Mouse (Mus musculus): ENCODE measurements around the gene Mkrn1. TPM values are rescaled to one million over a fixed set of nuclear protein-coding genes. Genes with fewer than 3 reads are reported as not detected.
"Not testable (repeated sequence)": the region's sequence is repeated elsewhere in the genome, so short reads cannot be mapped to it uniquely, and the experiment has no call there.

Gene Mkrn1
- polyA plus RNA-seq, 1 experiment from 2014 or later: 35.5 TPM

DNA sequence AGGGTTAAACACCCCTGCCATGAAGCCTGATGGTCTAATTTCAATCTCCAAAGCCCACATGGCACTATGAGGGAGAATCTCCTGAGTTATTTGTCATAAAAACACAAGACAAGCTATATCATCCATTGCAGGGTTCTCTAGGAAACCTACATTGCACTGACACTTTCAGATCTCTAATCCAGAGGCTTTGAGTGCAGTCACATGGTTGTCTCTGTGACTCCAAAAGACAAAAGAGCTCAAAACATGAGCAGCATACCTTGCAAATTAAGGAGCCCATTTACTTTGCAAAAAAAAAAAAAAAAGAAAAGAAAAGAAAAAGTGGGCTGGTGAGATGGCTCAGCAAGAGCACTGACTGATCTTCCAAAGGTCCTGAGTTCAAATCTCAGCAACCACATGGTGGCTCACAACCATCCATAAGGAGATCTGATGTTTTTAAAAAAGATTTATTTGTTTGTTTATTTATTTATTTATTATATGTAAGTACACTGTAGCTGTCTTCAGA, 22.6 kb upstream of the Mkrn1 start:
- no peak for DNase-seq (ENCODE audit: low spot score)
- no peaks in the 10 kb centered on the region for H3K9me3 ChIP-seq (replicated peaks)

DNA sequence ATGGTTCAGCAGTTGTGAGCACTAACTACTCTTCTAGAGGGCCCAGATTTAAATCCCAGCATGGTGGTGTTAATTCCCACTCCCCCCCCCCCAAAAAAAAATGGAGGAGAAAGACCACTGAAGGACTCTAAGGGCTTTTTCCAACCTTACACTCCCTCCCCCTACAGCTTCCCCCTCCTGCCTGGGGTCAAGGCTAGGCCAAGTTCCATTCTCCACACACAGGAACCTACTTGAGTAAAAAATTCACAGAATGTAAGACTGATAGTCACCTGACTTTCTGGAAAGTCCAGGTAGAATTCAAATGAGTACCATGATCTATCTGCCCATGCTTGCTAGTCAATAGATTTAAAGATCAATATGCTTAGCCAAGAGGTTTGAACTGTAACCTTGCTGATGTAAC, 19.9 kb upstream of the Mkrn1 start:
- Histone ChIP-seq H3K27ac (no peak overlapping the region), H3K27me3 (ENCODE audit: low read depth, poor library complexity, severe bottlenecking) (no peaks in the 10 kb centered on the region), H3K36me3 (no peaks in the 10 kb centered on the region), H3K4me3 (no peak overlapping the region), H3K9me3 (replicated peaks) (no peaks in the 10 kb centered on the region), H3K4me1 (no peaks in the 10 kb centered on the region)
- no peak for DNase-seq (ENCODE audit: low spot score)

More for the DNA sequence above, 22.6 kb upstream of the Mkrn1 start:
- H3K4me1 ChIP-seq: no peaks in the 10 kb centered on the region
- H3K27me3 ChIP-seq (ENCODE audit: low read depth, poor library complexity, severe bottlenecking): no peaks in the 10 kb centered on the region
- H3K36me3 ChIP-seq: no peaks in the 10 kb centered on the region
- H3K4me3 ChIP-seq: no peak overlapping the region
- H3K27ac ChIP-seq: no peak overlapping the region

DNA sequence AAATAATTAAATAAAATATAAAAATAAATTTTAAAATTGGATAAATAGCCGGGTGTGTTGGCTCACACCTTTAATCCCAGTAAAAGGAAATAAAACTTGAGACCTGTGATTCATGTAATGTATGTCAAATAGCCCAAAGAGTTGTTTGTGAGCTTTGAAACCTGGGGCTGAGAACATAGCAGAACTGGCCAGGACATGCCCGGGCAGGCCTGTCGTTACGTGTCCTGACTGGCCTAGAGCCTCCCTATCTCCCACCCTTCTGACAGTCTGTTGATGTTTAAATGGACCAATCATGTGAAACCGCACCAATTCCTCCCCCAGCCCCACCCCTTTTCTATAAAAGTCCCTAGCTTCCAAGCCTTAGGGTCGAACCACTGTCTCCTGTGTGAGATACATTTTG, 17.3 kb upstream of the Mkrn1 start:
- 93% methylated on average over 6 of the region's 6 CpGs for WGBS
- H3K4me3 ChIP-seq; H3K36me3 ChIP-seq; H3K9me3 ChIP-seq (replicated peaks); H3K27me3 ChIP-seq (ENCODE audit: low read depth, poor library complexity, severe bottlenecking); H3K4me1 ChIP-seq; H3K27ac ChIP-seq; DNase-seq (ENCODE audit: low spot score): not testable (repeated sequence)

DNA sequence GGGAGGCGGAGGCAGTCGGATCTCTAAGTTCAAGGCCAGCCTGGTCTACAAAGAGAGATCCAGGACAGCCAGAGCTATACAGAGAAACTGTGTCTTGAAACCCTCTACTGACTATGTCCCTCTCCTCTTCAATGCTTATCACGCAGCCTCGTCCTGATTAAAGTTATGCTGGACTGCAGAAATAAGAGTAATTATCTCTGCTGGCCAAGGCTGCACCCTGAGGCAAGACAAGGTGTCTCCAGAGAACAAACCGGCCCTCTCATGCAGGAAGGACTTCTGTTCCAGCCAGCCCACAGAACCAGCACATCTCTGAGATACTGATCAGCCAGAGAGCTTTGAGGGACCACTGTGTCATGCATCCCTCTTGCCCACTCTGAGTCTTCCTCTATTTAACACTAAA, 15.6 kb upstream of the Mkrn1 start:
- H3K27ac ChIP-seq: no peak overlapping the region
- no peaks in the 10 kb centered on the region for H3K9me3 ChIP-seq (replicated peaks)
- no peaks in the 10 kb centered on the region for H3K27me3 ChIP-seq (ENCODE audit: low read depth, poor library complexity, severe bottlenecking)
- DNase-seq (ENCODE audit: low spot score): no peak
- H3K36me3 ChIP-seq: no peaks in the 10 kb centered on the region
- H3K4me3 ChIP-seq: no peak overlapping the region
- WGBS: 87% methylated on average over 5 of the region's 5 CpGs
- no peaks in the 10 kb centered on the region for H3K4me1 ChIP-seq

DNA sequence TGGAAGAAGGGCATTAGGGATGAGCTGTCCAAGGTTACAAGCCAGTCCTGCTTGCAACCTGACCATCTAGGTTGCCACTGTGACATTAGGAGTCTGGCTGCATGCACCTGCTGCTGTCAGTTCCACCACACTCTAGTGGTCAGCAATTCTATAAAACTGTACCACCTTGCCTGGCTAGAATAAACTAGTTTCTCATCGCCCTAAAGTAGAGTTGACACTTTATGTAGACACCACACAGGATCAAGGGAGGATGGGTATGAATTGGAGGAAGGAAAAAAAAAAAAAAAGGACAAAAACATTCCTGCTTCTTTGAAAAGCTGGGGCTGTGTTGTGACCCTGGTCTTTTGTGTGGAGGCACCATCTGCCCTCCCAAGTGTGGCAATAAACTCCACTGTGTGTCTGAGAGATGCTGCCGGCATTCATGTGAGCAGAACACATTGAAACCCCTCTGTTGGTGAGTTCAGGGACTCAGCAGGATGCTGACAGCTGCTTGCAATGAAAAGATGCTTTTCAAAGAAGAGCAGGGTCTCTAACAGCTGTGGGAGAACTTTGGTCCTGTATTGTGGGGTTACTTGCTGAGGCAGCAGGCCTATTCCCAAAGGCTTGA, 14.7 kb upstream of the Mkrn1 start:
- Histone ChIP-seq H3K4me1 (no peaks in the 10 kb centered on the region), H3K9me3 (replicated peaks) (no peaks in the 10 kb centered on the region), H3K27ac (no peak overlapping the region), H3K36me3 (no peaks in the 10 kb centered on the region), H3K4me3 (no peak overlapping the region), H3K27me3 (ENCODE audit: low read depth, poor library complexity, severe bottlenecking) (no peaks in the 10 kb centered on the region)
- no peak for DNase-seq (ENCODE audit: low spot score)
- 74% methylated on average over 2 of the region's 2 CpGs for WGBS

DNA sequence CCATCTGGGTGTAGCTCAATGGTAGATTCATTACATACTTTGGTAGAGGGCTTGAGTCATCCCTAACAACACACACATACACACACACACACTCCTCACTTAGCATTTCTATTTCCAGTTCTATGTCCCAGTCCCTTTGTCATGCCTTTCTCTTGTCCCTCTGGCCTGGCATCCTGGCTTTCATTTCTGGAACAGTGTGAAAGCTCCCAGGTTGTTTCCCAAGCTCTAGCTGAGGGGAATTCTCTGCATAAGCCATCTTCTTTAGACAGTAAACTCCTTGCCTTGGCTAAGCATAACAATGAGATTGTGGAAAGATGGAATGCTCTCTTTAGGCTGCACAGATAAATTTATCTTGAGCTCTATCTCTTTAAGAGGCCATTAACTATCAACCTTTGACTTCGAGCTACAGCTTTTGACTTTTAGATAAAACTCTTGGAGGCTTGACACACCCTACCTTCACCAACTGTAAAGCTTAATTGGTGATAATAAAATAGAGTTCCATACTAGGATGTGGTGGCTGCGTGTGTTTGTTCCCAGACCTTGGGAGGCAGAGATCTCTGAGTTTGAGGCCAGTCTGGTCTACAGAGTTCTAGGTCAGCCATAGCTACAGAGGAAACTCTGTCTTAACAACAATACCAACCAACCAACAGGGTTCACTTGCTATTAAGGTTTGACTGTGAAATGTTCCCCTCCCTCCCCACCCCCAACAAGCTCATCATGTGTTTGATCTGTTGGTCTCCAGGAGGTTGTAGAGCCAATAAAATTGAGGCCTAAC, 14.0 kb upstream of the Mkrn1 start:
- 83% methylated on average over 2 of the region's 2 CpGs for WGBS
- H3K4me3 ChIP-seq: no peak overlapping the region
- H3K36me3 ChIP-seq: no peaks in the 10 kb centered on the region
- H3K4me1 ChIP-seq: no peaks in the 10 kb centered on the region
- no peaks in the 10 kb centered on the region for H3K27me3 ChIP-seq (ENCODE audit: low read depth, poor library complexity, severe bottlenecking)
- H3K27ac ChIP-seq: no peak overlapping the region
- H3K9me3 ChIP-seq (replicated peaks): no peaks in the 10 kb centered on the region
- DNase-seq (ENCODE audit: low spot score): no peak

DNA sequence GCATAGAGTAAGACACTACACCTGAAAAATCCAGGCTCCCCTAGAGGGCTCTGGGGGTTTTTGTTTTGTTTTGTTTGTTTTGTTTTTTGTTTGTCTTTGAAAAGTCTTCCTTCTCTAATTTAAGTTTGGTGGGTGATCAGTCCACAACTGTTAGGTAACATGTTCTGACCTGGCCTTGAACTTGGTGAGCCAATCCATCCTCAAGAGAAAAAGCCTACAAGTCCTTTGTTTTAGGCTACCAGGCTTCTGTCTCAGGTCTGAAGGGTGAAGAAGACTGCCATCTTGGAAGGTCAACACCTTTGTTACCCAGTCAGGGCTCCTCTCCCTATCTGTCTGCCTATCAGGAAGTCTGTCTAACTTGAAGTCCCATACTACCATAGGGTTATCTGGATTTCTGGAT, 13.4 kb upstream of the Mkrn1 start:
- H3K27ac ChIP-seq: no peak overlapping the region
- no peaks in the 10 kb centered on the region for H3K27me3 ChIP-seq (ENCODE audit: low read depth, poor library complexity, severe bottlenecking)
- DNase-seq (ENCODE audit: low spot score): no peak
- no peaks in the 10 kb centered on the region for H3K9me3 ChIP-seq (replicated peaks)
- H3K4me3 ChIP-seq: no peak overlapping the region
- no peaks in the 10 kb centered on the region for H3K36me3 ChIP-seq
- H3K4me1 ChIP-seq: no peaks in the 10 kb centered on the region

DNA sequence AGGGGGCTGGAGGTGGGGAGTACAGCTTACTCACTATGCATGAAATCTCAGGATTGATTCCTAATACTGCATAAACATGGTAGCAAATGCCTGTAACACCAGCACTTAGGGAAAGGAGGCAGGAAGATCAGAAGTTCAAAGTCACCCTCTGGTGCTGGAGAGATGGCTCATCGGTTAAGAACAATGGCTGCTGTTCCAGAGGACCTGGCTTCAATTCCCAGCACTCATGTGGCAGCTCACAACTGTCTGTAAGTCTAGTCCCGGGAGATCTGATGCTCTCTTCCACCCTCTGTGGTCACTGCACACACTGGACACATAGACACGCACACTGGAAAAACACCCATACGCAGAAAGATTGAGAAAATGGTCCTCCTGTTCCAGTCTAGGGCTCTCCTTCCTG, 12.9 kb upstream of the Mkrn1 start:
- Histone ChIP-seq H3K4me3 (no peak overlapping the region), H3K27ac (no peak overlapping the region), H3K4me1 (no peaks in the 10 kb centered on the region), H3K36me3 (no peaks in the 10 kb centered on the region), H3K27me3 (ENCODE audit: low read depth, poor library complexity, severe bottlenecking) (no peaks in the 10 kb centered on the region), H3K9me3 (replicated peaks) (no peaks in the 10 kb centered on the region)
- WGBS: 91% methylated on average over 4 of the region's 4 CpGs
- no peak for DNase-seq (ENCODE audit: low spot score)

DNA sequence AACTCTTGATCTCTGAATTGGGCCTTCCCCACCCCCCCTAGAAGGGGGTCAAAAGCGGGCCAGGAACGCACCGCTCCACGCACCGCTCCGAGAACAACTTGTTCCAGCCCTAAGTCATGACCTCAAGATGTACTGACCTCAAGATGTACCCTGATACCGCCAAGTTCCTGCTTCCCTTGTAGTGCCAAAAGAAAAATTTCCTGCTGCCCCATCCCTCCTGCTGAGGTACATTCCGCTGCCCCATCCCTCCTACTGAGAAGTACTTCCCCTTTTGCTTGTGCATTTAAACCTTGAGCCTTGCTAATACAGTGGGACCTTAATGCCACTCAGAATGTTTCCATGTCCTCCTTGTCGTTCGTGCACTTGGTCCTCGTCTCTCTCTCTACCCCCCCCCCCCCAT, 10.5 kb upstream of the Mkrn1 start:
- no peak for DNase-seq (ENCODE audit: low spot score)
- Histone ChIP-seq H3K4me3 (no peak overlapping the region), H3K9me3 (replicated peaks) (no peaks in the 10 kb centered on the region), H3K27me3 (ENCODE audit: low read depth, poor library complexity, severe bottlenecking) (no peaks in the 10 kb centered on the region), H3K4me1 (no peaks in the 10 kb centered on the region), H3K36me3 (no peaks in the 10 kb centered on the region), H3K27ac (no peak overlapping the region)
- WGBS: 81% methylated on average over 11 of the region's 11 CpGs

DNA sequence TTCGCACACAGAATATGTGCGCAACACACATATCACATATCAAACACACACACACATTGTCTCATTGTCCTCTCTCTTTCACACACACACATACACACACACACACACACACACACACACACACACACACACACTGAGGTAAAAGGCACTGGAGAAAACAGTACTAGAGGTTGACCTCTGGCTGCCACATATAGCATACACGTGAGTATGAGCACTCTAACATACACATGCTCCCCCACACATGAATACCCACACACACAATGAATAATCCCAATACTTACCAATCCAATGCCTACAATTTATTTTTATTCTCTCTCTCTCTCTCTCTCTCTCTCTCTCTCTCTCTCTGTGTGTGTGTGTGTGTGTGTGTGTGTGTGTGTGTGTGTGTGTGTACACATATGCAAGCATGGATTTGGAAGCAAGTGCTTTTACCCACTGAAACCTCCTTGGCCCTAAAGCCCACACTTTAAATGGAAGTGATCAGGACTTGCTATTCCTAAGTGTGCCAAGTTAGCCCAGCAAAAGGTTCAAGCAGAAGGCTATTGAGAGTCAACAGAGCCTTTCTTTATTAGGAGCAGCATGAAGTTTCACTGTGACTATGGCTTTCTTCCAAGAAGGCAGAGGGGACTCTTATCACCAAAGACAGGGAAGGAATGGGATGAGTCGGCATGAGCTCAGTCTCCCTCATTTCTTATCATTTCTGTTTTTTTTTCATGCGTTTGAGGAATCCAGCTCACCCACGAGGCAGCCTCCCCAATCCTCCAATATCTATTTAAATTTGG, 8.9 kb upstream of the Mkrn1 start:
- no peaks in the 10 kb centered on the region for H3K27me3 ChIP-seq (ENCODE audit: low read depth, poor library complexity, severe bottlenecking)
- H3K4me1 ChIP-seq: no peaks in the 10 kb centered on the region
- no peak for DNase-seq (ENCODE audit: low spot score)
- H3K9me3 ChIP-seq (replicated peaks): no peaks in the 10 kb centered on the region
- H3K36me3 ChIP-seq: no peaks in the 10 kb centered on the region
- H3K4me3 ChIP-seq: no peak overlapping the region
- WGBS: 86% methylated on average over 6 of the region's 6 CpGs
- H3K27ac ChIP-seq: no peak overlapping the region

DNA sequence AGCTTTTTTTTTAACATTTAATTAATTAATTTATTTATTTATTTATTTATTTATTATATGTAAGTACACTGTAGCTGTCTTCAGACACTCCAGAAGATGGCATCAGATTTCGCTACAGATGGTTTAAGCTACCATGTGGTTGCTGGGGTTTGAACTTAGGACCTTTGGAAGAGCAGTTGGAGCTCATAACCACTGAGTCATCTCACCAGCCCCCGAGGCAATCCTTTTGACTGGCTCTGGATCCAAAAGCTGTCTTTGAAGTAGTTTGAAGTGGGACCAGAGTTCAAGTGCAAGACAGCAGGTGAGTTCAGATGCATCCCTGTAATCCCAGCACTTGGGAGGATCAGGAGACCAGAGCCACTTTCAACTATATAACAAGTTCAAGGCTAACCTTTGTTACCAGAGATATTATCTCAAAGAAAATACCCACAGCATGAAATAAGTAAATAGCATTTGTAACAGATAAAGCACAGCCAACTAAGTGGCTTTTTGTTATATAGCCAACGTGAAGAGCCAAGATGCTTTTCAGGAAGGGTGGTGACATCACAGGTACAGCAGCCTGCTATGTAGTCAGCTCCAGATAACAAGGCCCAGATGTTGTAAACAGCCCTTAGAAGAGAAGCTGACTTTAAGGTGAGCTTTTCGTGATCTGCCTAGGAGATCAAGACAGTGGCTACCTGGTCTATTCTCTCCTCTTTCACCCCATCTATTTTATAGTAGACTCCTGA, 7.2 kb upstream of the Mkrn1 start:
- H3K4me1 ChIP-seq: no peaks in the 10 kb centered on the region
- H3K36me3 ChIP-seq: no peaks in the 10 kb centered on the region
- no peaks in the 10 kb centered on the region for H3K9me3 ChIP-seq (replicated peaks)
- no peak for DNase-seq (ENCODE audit: low spot score)
- H3K4me3 ChIP-seq: no peak overlapping the region
- 78% methylated on average over 4 of the region's 4 CpGs for WGBS
- no peaks in the 10 kb centered on the region for H3K27me3 ChIP-seq (ENCODE audit: low read depth, poor library complexity, severe bottlenecking)
- H3K27ac ChIP-seq: no peak overlapping the region

DNA sequence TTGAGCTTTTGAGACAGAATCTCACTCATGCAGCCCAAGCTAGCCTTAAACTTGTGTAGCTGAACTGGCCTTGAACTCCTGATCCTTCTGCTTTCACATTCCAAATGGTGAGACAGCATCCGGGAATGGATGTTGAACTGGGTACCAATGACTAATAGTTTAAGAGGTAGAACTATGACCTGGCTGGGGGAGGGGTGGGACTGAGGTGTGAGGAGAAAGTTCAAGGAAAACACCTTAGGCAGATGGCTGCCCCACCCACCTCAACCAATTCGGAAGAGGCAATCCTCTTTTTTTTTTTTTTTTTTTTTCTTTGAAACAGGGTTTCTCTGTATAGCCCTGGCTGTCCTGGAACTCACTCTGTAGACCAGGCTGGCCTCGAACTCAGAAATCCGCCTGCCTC, 6.5 kb upstream of the Mkrn1 start:
- Histone ChIP-seq H3K27me3 (ENCODE audit: low read depth, poor library complexity, severe bottlenecking) (peaks cover 4% of the 10 kb centered on the region; the same call in 1 of the 2 replicates), H3K27ac (no peak overlapping the region), H3K4me3 (no peak overlapping the region), H3K9me3 (replicated peaks) (no peaks in the 10 kb centered on the region), H3K4me1 (no peaks in the 10 kb centered on the region), H3K36me3 (no peaks in the 10 kb centered on the region)
- no peak for DNase-seq (ENCODE audit: low spot score)
- 92% methylated on average over 4 of the region's 4 CpGs for WGBS

DNA sequence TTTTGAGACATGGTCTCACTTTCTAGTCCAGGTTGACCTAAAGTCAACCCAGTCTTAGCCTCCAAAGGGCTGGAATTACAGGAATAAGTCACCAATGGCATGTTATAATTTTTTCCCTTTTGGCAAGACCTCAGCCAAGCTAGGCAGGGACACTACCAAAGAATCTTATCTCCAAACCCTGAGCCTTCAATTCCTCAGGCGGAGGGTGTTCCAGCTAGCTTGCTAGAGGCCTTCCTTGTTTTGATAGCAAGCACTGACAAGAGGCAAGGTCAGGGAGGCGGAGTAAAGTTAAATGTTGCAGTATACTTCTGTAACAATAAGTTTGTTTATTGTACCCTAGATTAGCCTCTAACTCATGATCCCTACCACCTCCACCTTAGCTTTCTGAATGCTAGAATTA, 4.9 kb upstream of the Mkrn1 start:
- H3K36me3 ChIP-seq: no peaks in the 10 kb centered on the region
- no peak for DNase-seq (ENCODE audit: low spot score)
- 89% methylated on average over 2 of the region's 2 CpGs for WGBS
- no peak overlapping the region for H3K27ac ChIP-seq
- 0 out of 2 replicates have a peak, but pooled peaks cover 2% of the 10 kb centered on the region for H3K4me1 ChIP-seq
- H3K4me3 ChIP-seq: no peak overlapping the region
- H3K27me3 ChIP-seq (ENCODE audit: low read depth, poor library complexity, severe bottlenecking): peaks cover 12% of the 10 kb centered on the region
- no peaks in the 10 kb centered on the region for H3K9me3 ChIP-seq (replicated peaks)

Data from limb, embryonic 10.5 days (tissue).